Mouse (Mus musculus) hindbrain, embryonic 10.5 days (tissue): Measurements from ENCODE around the gene Gm42791. TPM values are rescaled to one million over a fixed set of nuclear protein-coding genes. Genes with fewer than 3 reads are reported as not detected.

Source experiments
- DNase-seq: peaks from one replicate; pipeline ENCODE4 v3.0.0-alpha.2; 2017; ENCODE audit warnings: low spot score
- H3K27ac ChIP-seq: fragments of 300-500 bp; sonication (generic); 2 replicates; pipeline ENCODE4 v1.5.1; 2016; ENCODE audit warnings: mild to moderate bottlenecking, moderate library complexity
- H3K27me3 ChIP-seq: fragments of 300-500 bp; sonication (generic); 2 replicates; pipeline ENCODE4 v1.6.1; 2016; ENCODE audit warnings: mild to moderate bottlenecking; ENCODE audit not compliant: poor library complexity, insufficient read depth, severe bottlenecking
- H3K36me3 ChIP-seq: fragments of 300-500 bp; sonication (generic); 2 replicates; pipeline ENCODE4 v1.6.1; 2016; ENCODE audit warnings: mild to moderate bottlenecking, moderate library complexity
- H3K4me1 ChIP-seq: fragments of 300-500 bp; sonication (generic); replicated peaks from 2 replicates; pipeline ENCODE4 v1.6.1; 2016; ENCODE audit warnings: mild to moderate bottlenecking
- H3K4me3 ChIP-seq: fragments of 300-500 bp; sonication (generic); 2 replicates; pipeline ENCODE4 v1.5.1; 2016; ENCODE audit warnings: mild to moderate bottlenecking, moderate library complexity
- H3K9me3 ChIP-seq: fragments of 300-500 bp; sonication (generic); 2 replicates; pipeline ENCODE4 v1.6.1; 2016; ENCODE audit warnings: mild to moderate bottlenecking, moderate library complexity
- WGBS: fragments of 180-500 bp; shearing (Covaris S2); methylation state at CpG from one replicate; pipeline ENCODE4 v1.1.7; 2016; 5-methylcytosine and 5-hydroxymethylcytosine counted together
- polyA plus RNA-seq: library from polyadenylated mRNA; unstranded; fragments of >200 nt; fragmentation: Nextera tagmentation; extraction: Ambion mirVana; gene quantifications from 2 replicates; pipeline ENCODE4 v1.2.1, GENCODE M21; 2016

The Gm42791 gene
- polyA plus RNA-seq, 1 experiment from 2014 or later: 3.8 TPM

DNA sequence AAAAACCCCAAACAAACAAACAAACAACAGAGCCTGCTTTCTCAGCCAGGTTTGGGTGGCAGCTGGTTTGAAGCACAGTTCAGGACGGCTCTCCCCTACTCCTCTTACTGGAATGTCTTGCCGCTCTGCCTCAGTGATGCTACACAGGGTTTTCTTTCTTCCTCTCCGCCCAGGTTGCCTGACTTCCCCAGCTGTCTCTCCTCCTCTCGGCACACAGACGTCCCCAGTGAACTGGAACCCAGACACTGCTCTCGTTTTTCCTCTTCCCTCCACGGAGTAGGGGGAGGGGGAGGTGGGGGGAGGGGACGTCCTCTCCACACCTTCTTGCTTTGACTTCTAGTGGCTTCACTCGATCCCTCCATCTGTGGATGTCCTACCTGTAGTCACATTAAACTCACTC is 10.1 kb upstream of the Gm42791 start:
- no peak for DNase-seq
- WGBS: 38% methylated on average over 9 of the region's 9 CpGs
- Histone ChIP-seq H3K4me1 (peaks cover 41% of the 10 kb centered on the region), H3K4me3 (no peak overlapping the region), H3K27ac (peak overlapping the region; percentile 64), H3K9me3 (no peaks in the 10 kb centered on the region), H3K27me3 (peaks cover 6% of the 10 kb centered on the region; the same call in 1 of the 2 replicates), H3K36me3 (no peaks in the 10 kb centered on the region)

DNA sequence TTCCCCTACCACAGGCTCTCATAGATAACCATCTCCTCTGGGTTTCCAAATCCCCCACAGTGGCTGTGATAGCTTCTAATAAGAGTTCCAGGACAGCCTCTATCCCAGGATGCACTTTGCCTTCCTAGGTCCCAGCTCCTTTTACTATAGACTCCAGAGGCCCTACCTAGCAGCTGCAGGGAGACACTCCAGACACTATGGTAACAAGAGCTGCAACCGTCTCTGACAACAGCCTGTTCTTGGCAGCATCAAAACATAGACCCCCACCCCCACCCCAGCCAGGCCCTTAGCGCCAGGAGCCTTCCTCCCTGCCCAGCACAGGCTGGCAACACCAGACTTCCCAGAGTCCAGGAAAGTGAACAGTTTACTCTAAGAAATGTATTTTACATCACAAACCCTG is 8.2 kb upstream of the Gm42791 start:
- peak overlapping the region; percentile 46 for H3K27ac ChIP-seq
- 35% methylated on average over 2 of the region's 2 CpGs for WGBS
- no peak for DNase-seq
- H3K27me3 ChIP-seq: peaks cover 6% of the 10 kb centered on the region; the same call in 1 of the 2 replicates
- H3K4me1 ChIP-seq: peaks cover 41% of the 10 kb centered on the region
- H3K9me3 ChIP-seq: no peaks in the 10 kb centered on the region
- no peaks in the 10 kb centered on the region for H3K36me3 ChIP-seq
- no peak overlapping the region for H3K4me3 ChIP-seq

DNA sequence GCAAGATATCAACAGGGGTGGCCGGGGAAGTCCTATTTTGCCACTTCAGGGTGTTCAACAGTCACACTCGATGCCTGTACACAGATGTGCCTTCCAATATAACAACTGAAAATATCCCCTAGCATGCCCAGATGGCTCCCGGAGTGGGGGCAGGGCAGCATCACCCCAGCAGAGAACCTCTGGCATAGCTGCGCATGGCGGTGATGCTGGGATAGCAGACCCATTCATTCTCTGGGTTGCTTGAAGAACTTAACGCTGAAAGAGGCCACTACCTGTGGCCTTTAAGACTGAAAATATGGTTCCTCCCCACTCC is 7.8 kb upstream of the Gm42791 start:
- peak overlapping the region; percentile 46 for H3K27ac ChIP-seq
- peaks cover 41% of the 10 kb centered on the region for H3K4me1 ChIP-seq
- no peaks in the 10 kb centered on the region for H3K36me3 ChIP-seq
- H3K9me3 ChIP-seq: no peaks in the 10 kb centered on the region
- H3K4me3 ChIP-seq: no peak overlapping the region
- 76% methylated on average over 6 of the region's 6 CpGs for WGBS
- no peak for DNase-seq
- H3K27me3 ChIP-seq: peaks cover 6% of the 10 kb centered on the region; the same call in 1 of the 2 replicates

DNA sequence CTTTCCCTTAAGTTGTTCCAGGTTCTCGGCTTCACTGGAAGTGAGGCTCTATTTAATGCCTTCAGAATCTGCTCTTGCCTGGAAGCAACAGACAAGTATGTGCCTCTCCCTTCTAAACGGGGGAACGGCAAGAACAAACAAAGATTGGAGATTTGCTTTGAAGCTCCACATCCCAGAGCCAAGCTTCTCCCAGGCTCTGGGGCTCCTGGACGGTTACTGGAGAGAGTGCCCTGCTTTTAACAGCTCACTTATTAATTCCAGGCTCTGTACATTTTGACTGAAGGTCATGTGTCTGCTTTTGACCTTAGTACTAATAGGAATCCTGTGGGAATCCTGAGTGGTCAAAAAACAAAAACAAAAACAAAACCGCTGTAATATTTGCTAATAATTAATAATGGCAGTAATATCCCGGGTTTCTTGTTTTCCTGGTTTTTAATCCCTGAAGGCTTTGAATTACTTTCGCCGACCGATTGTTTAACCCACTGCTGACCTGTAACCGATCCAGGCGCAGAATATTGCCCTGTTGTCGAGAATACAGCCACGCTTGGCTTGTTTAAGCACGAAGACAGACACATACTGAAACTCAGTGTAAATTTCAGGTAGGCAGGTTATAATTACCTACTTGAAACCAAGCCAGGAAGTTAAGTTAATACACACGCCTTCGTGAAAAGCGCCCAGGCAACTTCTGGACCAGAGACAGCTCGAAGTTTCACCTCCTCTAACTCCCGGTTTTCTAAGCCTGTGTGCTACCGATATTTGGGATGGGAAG is 7.3 kb upstream of the Gm42791 start:
- Histone ChIP-seq H3K36me3 (no peaks in the 10 kb centered on the region), H3K4me3 (no peak overlapping the region), H3K4me1 (peaks cover 39% of the 10 kb centered on the region), H3K9me3 (no peaks in the 10 kb centered on the region), H3K27ac (peak overlapping the region; percentile 46), H3K27me3 (peaks cover 6% of the 10 kb centered on the region; the same call in 1 of the 2 replicates)
- no peak for DNase-seq
- WGBS: 71% methylated on average over 20 of the region's 20 CpGs

DNA sequence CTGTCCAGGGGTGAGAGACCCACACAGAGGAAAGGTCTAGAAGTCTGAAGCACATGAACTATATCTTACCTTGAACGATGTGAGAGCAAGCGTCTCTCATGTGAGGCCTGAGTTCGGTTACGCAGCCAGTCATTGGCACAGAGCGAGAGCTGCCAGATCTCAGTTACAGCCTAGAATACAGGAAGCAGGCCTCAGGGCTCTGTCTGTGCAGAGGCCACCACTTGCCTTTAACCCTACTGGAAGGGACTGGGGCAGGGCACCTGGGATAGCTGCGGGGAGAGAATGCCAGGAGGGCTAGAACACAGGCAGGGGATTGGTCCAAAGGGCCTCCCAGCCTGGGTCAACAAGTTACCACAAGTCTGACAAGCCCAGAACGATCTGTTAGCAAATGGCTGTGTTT is 4.9 kb upstream of the Gm42791 start:
- Histone ChIP-seq H3K4me3 (no peak overlapping the region), H3K4me1 (peaks cover 35% of the 10 kb centered on the region), H3K27ac (no peak overlapping the region), H3K36me3 (no peaks in the 10 kb centered on the region), H3K9me3 (no peaks in the 10 kb centered on the region), H3K27me3 (no peaks in the 10 kb centered on the region)
- no peak for DNase-seq
- 90% methylated on average over 7 of the region's 7 CpGs for WGBS

DNA sequence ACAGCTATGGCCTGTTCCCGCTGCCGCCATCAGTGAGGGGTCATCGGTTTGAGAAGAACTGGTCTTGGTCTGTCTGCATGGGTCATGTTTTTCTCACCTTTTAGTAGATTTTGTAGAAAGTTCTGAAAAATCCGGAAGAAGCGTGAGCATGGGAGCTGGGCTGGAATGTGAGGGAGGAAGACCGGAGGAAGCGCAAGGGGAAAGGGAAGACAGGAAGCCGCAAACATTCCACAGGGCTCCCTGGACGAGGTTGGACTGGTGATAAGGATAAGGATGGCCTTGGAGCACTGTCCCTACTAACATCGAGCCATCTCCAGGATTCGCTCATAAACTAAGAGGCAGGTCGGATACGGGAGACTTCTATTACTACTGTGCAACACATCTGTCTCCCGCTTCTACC is 3.6 kb upstream of the Gm42791 start:
- no peaks in the 10 kb centered on the region for H3K27me3 ChIP-seq
- no peak for DNase-seq
- H3K9me3 ChIP-seq: no peaks in the 10 kb centered on the region
- peaks cover 44% of the 10 kb centered on the region for H3K4me1 ChIP-seq
- 88% methylated on average over 14 of the region's 14 CpGs for WGBS
- H3K27ac ChIP-seq: no peak overlapping the region
- no peak overlapping the region for H3K4me3 ChIP-seq
- no peaks in the 10 kb centered on the region for H3K36me3 ChIP-seq

DNA sequence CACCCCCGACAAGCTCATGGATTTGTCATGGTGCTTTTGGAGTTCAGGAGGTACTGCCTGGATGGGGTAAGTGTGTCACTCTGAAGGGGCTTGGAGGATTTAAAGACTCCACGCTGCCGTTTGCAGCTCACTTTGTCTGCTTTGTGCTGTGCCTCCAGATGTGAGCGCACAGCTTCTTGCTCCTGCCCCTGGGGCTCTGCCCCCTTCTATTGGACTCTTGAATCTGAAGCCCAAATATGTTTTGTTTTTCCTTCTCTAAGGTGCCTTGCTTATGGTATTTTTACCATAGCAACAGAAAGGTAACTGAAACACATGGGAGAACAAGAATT is 1.7 kb upstream of the Gm42791 start:
- no peak for DNase-seq
- peaks cover 14% of the 10 kb centered on the region for H3K36me3 ChIP-seq
- H3K4me3 ChIP-seq: no peak overlapping the region
- 64% methylated on average over 4 of the region's 4 CpGs for WGBS
- peaks cover 11% of the 10 kb centered on the region; the same call in 1 of the 2 replicates for H3K9me3 ChIP-seq
- H3K4me1 ChIP-seq: peaks cover 29% of the 10 kb centered on the region
- H3K27me3 ChIP-seq: no peaks in the 10 kb centered on the region
- H3K27ac ChIP-seq: peak overlapping the region; percentile 54

DNA sequence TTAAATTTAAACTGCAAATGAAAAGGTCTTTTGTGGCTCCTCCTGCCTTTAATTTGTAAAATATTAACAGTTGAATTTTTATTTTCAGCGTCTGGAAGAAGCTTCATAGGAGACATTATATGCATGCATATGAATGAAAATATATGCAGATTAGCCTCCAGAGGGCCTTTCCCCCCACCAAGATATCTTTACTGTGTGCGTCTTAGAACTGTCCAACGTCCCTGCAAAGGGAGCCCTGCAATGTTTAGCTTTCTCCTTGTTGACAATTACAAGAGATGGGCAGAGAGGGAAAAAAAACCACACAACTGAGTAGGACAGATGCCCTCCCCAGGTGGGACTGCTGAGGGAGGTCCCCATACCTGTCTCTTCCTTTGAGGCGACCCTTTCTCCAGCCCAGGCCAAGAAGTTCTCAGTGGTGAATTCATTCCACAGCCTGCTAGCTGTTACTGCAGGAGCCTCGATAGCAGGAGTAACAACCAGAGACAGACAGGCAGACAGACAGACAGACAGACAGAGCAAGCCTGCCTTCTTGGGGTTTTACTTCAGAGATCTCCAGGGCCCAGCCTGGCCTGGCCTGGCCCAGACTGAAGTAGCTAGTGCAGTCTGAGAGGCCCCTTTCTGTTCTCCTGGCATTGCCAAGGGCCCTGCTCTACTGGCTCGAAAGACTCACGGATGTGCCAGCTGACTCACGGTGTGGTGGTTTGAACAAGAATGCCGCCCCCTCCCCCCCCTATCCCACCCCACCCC is 1.2 kb upstream of the Gm42791 start:
- Histone ChIP-seq H3K9me3 (peaks cover 11% of the 10 kb centered on the region), H3K27me3 (no peaks in the 10 kb centered on the region), H3K4me1 (peaks cover 29% of the 10 kb centered on the region), H3K27ac (peak overlapping the region; percentile 54), H3K4me3 (no peak overlapping the region), H3K36me3 (peaks cover 17% of the 10 kb centered on the region)
- 78% methylated on average over 9 of the region's 9 CpGs for WGBS
- DNase-seq: no peak

DNA sequence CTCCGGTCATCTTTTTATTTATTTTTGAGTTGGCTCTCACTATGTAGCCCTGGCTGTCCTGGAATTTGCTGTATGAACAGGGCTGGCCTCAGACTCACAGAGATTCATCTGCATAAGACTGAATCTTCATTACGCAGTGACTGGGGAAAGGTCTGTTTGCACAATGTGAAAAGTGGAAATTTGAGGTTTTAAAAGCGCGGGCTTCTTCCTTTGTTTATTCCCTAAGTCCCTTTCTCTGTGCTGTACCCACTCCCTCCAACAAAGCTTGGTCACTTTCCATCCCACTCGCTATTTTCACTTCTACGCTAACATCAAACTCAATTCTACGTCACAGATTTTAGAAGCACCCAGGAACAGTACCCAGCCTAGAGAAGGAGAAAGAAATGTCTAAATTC is 639 bp downstream of the Gm42791 start:
- H3K27me3 ChIP-seq: no peaks in the 10 kb centered on the region
- H3K4me3 ChIP-seq: peak overlapping the region; percentile 63
- peaks cover 23% of the 10 kb centered on the region for H3K9me3 ChIP-seq
- H3K27ac ChIP-seq: peak overlapping the region; percentile 95
- peaks cover 29% of the 10 kb centered on the region for H3K4me1 ChIP-seq
- peaks cover 29% of the 10 kb centered on the region for H3K36me3 ChIP-seq
- no peak for DNase-seq
- WGBS: 63% methylated on average over 7 of the region's 7 CpGs

DNA sequence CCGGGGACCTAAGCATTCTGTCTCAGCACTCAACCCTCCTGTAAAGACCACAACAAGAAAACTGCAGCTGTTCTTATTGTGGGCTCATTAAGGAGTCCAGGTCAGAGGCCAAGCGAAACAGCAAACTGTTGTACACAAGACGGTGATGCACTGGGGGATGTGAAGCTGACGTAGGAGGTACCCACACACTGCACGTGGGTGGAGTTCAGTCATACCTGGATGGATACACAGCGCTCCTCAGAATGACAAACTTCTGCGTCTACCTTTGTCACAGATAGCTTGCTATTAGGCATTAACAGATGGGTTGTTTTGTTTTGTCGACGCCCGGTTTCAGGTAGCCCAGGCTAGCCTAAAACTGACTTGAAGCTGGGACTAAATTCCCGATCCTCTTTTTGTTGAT is 2.3 kb downstream of the Gm42791 start:
- Histone ChIP-seq H3K36me3 (peaks cover 34% of the 10 kb centered on the region), H3K9me3 (peaks cover 30% of the 10 kb centered on the region), H3K4me1 (peaks cover 29% of the 10 kb centered on the region), H3K27me3 (no peaks in the 10 kb centered on the region), H3K4me3 (no peak overlapping the region), H3K27ac (no peak overlapping the region)
- WGBS: 94% methylated on average over 11 of the region's 11 CpGs
- DNase-seq: no peak

DNA sequence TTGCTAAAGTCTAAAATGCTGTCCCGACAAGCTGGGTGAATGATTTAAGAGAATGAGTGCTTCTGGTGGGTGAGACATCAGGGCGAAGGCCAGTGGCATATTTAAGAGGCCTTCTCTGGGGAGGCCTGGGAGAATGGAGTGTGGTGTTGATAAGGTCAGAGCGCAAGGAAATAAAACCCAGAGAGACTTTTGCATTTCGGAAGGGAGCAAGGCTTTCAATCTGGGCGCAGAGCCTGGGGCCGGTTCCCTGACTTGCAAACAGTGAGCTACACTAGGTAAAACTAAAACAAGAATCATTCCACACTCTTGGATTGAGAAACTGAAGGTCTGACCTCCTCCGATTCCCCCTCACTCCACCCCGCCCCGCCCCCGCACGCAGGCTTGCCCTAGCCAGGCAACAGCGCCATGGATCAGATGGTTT is 4.0 kb downstream of the Gm42791 start:
- Histone ChIP-seq H3K4me3 (no peak overlapping the region), H3K36me3 (peaks cover 34% of the 10 kb centered on the region), H3K27ac (no peak overlapping the region), H3K27me3 (no peaks in the 10 kb centered on the region), H3K9me3 (peaks cover 34% of the 10 kb centered on the region), H3K4me1 (peaks cover 22% of the 10 kb centered on the region)
- DNase-seq: no peak
- WGBS: 80% methylated on average over 12 of the region's 12 CpGs

DNA sequence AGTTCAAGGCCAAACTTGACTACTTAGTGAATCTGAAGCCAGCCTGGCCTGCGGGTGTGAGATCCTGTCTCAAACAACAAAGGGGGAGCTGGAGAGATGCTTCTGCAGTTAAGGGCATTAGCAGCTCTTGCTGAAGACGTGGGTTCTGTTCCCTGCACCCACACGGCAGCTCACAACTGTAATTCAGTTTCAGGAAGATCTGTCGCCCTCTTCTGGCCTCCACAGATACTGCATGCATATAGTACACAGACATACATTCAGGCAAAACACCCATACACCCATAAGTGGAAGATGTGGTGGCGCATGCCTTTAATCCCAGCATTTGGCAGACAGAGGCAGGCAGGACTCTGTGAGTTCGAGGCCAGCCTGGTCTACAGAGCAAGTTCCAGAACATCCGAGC is 5.5 kb downstream of the Gm42791 start:
- Histone ChIP-seq H3K4me3 (no peak overlapping the region), H3K36me3 (peaks cover 34% of the 10 kb centered on the region), H3K27ac (no peak overlapping the region), H3K27me3 (no peaks in the 10 kb centered on the region), H3K4me1 (peaks cover 9% of the 10 kb centered on the region), H3K9me3 (peaks cover 34% of the 10 kb centered on the region)
- DNase-seq: no peak
- WGBS: 85% methylated on average over 7 of the region's 7 CpGs

DNA sequence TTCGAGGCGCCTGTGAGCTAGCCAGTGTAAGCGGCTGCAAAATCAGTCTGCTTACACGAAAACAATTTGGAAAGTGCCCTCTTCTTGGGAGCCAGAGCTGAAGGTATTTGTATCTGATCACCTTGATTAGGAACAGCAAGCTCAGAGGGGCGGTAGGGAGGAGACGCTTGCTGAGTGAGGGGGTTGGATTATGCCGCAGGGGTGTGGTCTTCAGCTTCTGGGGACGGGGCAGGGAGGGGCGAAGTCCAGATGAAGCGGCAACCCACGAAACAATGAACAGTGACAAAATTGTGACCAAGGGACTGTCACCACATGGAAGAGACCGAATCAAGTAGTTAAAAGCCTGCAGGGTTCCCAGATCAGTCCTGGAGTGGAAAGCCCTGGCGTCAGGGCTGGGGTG is 10.0 kb downstream of the Gm42791 start:
- Histone ChIP-seq H3K4me3 (no peak overlapping the region), H3K27ac (no peak overlapping the region), H3K36me3 (peaks cover 13% of the 10 kb centered on the region; the same call in 1 of the 2 replicates), H3K4me1 (peaks cover 3% of the 10 kb centered on the region; the same call in 1 of the 2 replicates), H3K27me3 (no peaks in the 10 kb centered on the region), H3K9me3 (peaks cover 21% of the 10 kb centered on the region; the same call in 1 of the 2 replicates)
- DNase-seq: no peak
- 39% methylated on average over 13 of the region's 13 CpGs for WGBS
